Mouse (Mus musculus): ENCODE data around the gene Pla2g15.

Gene Pla2g15

GRCm38 (mm10) chr8:106134751-106135571 is 15.2 kb upstream of the Pla2g15 start:
- peak; percentile 39 for DNase-seq (ENCODE audit: low read depth, low spot score)

- peak; percentile 32 for DNase-seq (ENCODE audit: low read depth, low spot score)
Measured at GRCm38 (mm10) chr8:106135672-106136071, 14.5 kb upstream of the Pla2g15 start.

GRCm38 (mm10) chr8:106136156-106137130 is 13.8 kb upstream of the Pla2g15 start, which contains the start of gene Esrp2:
Gene Esrp2, minus strand, starts transcription at chr8:106136974.
- peak; percentile 62 for DNase-seq (ENCODE audit: low read depth, low spot score)

DNA sequence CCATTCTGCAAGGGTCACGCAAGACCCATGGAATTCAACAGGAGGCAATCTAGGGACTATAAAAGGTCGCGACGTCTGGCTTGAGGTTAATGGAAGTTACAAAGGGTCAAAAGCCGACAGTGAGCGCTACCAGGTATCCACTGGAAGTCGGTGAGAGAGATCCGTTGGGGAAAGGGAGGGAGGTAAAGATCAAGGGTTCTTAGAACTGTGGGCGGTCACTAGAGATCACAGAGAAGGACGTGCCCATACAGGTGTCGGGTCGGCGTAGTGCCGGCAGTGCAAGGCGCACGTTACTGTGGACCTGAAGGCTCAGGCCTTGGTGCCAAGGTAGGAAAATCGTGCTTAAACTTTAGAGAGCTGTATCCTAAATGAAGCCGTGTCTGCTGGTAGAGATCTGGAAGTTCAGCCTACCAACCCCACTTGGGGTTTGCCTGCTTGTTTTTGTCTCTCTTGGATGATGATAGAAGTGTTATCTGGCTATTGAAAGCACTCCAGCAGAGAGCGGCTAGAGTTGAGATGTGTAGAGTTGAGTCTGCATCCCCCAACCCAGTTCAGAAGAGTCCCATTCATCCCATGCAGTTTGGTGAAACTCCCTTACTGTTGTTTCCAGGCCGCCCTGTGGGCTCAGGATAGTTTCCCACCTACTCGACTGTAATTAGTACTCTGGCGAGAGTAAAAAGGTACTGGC is 12.8 kb upstream of the Pla2g15 start:
- peak; percentile 37 for DNase-seq (ENCODE audit: low read depth, low spot score)

GRCm38 (mm10) chr8:106137906-106138477 is 12.2 kb upstream of the Pla2g15 start:
- DNase-seq (ENCODE audit: low read depth, low spot score): peak; percentile 53

- DNase-seq (ENCODE audit: low read depth, low spot score): no peak
Measured at GRCm38 (mm10) chr8:106138616-106139015, 11.6 kb upstream of the Pla2g15 start.

DNA sequence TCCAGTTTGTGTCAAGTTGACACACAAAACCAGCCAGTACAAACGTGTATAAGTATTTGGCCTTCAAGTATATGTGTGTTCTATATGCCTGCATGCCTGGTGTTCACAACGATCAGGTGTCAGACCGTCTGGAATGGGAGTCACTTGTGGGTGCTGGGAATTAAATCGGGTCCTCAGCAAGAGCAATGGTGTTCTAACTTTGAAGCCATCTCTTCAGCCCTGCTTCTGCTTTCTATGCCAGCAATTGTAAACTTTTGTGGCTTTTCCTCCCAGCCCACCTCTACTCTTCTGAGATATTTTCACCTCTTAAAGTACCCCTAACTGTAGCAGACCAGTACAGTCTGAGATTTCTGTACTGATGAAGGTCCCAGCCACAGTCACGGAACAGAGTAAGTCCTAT is 10.0 kb upstream of the Pla2g15 start:
- no peak for DNase-seq (ENCODE audit: low read depth, low spot score)

DNA sequence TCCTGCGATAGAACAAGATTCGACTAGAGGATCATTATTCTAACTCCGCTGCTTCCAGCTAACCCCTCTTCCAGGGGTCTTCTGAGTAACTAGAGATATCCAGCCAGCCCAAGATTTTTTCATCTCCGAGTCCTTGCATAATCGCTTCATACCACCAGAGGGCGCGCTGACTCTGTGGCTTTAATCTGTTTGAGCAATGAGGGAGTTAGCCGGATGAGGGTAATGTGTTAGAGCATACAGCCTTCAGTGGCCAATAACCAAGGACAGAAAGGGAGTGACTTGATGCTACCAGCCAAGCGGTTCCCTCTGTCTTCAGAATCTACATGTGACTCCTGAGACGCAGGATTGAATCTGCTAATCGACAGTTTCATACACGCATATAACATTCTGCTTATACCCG is 9.4 kb upstream of the Pla2g15 start:
- DNase-seq (ENCODE audit: low read depth, low spot score): peak; percentile 91

DNA sequence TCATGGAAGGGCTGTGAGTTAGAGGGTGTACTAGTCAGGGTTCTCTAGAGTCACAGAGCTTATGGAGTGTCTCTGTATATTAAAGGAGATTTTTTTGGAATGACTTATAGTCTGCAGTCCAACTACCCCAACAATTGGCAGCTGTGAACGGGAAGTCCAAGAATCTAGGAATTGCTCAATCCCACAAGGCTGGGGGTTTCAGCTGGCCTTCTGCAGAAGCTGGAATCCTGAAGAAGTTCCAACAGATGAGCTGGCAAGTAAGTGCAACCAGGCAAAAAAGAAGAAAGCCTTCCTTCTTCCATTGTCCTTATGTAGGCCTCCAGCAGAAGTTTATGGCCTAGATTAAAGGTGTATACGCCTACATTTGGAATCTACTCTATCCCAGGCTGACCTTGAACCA is 4.9 kb upstream of the Pla2g15 start:
- no peak for DNase-seq (ENCODE audit: low read depth, low spot score)

GRCm38 (mm10) chr8:106146014-106146413 is 4.2 kb upstream of the Pla2g15 start:
- DNase-seq (ENCODE audit: low read depth, low spot score): no peak

GRCm38 (mm10) chr8:106147868-106148565 is 2.2 kb upstream of the Pla2g15 start:
- no peak for DNase-seq (ENCODE audit: low read depth, low spot score)

DNA sequence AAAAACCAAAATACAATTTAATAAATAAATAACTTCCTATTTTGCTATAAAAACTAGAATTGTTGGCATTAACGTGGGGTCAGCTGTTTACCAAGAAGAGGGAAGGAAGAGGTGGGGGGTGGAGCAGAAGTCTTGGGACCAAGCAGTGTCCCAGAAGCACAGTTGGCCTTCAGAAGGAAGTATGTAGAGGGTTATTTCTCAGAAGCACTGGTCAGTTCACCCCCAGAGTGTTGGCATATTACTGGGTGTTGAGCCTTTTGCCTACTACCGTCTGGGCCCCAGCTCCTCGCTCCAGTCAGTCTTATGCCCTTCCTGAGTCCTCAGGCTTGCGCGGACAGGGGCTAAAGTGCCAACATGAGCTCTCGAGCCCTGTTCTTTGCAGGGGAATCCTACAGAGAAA is 1.2 kb upstream of the Pla2g15 start:
- DNase-seq (ENCODE audit: low read depth, low spot score): no peak

DNA sequence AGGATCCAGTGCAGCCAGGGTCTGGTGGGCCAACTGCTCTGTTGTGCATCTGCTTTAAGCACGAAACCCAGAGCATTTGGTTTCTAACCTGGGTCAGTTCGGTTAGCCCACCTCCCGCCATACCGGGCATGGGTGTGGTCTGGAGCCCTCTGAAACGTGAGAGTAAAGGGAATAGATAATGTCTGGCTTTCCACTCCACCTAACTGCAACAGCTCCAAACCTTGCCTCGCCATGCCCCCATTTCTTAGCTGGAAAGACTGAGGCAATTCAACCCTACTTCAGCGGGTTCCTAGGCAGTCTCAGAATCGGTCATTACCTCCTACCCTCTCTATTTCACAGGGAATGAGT is 428 bp downstream of the Pla2g15 start:
- DNase-seq (ENCODE audit: low read depth, low spot score): no peak

DNA sequence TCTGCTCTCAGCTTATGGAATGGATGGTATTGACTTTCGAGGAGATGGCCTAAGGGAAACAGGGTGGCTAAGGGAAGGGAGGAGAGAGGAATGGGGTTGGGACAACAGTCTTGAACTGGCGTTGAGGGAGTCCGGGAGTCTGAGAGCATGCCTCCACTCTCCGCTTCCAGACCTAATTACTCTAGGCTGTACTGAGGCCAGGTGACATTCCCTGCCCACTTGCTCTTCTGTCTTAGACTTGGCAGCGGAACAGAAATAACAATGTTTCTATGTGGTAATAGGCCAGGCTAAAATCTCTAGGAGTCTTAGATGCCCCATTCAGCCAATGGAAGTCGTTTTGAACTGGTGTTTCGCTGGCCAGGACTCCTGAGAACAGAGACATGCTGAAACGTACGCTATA is 842 bp downstream of the Pla2g15 start:
- DNase-seq (ENCODE audit: low read depth, low spot score): no peak

DNA sequence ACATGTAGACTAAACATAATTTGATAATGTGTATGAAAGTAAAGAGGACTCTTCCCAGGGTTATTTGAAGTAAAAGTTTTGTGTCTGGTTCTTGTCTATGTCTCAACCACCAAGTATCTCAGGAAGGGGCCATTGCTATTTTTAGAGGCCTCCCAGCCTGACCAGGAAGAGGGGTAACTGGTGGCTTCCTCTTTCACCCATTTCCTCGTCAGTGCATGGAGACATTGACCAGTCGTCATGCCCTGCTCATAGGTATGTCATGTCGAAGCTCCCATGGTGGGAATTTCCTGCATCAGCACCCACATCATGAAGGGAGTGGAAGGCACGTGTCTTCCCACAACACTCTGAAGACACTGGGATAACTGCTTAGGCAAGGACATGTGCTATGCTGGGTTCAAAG is 2.7 kb downstream of the Pla2g15 start:
- no peak for DNase-seq (ENCODE audit: low read depth, low spot score)

DNA sequence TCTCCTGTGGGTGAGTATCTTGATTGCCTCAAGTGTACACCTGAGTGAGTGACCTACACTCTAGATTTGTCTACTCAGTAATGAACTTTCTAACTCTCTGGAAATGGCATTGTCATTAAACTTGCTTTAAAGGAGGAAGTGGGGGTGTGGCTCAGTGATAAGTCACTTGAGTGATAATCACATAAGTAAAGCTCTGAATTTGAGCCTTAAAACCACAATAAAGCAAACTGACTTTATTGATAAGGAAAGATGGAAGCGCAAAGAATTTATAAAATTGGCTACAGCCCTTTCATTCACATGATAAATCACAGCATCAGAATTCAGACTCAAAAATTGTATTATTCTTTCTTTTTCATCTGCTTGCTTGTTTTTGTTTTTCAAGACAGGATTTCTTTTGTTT is 7.2 kb downstream of the Pla2g15 start:
- no peak for DNase-seq (ENCODE audit: low read depth, low spot score)

- no peak for DNase-seq (ENCODE audit: low read depth, low spot score)
Measured at GRCm38 (mm10) chr8:106158381-106158780, 8.2 kb downstream of the Pla2g15 start.

DNA sequence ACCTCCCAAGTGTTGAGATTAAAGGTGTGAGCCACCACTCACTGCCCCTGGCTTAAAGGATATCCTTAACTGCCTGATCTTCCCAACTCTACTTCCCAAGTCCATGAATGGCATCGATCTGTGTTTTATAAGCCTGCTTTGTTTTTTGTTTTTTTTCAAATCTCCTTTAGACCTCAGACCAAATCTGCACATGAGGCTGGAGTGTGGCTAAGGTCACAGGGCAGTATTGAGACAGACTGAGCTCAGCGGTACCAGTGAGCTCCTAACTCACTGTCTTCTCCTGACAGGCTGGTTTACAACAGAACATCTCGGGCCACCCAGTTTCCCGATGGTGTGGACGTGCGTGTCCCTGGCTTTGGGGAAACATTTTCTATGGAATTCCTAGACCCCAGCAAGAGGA is 9.7 kb downstream of the Pla2g15 start:
- no peak for DNase-seq (ENCODE audit: low read depth, low spot score)

DNA sequence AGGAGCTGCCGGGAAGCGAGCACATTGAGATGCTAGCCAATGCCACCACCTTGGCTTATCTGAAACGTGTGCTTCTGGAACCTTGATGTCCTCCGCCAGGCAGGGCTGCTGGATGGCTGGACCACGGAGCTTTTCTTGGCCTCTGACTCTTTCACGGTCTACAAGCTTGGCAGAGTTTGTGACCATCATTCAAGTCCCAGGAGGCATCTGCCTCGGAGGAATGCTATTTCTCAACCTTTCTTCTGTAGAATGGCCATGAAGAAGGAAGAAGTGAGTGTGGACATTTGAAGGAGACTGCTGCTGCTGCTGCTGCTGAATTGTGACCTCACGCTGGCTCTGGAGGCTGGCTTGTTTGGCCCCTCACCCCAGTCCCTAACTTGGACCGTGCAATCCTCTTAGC is 13.1 kb downstream of the Pla2g15 start:
- DNase-seq (ENCODE audit: low read depth, low spot score): no peak

GRCm38 (mm10) chr8:106165460-106165859 is 15.3 kb downstream of the Pla2g15 start:
- peak; percentile 83 for DNase-seq (ENCODE audit: low read depth, low spot score)

Measured in CD4-positive, CD25-positive, alpha-beta regulatory T cell, adult 2 months (primary cell).